Mouse (Mus musculus) G1E (cell line): ENCODE measurements around the gene Gm42674.

ENCODE experiments used
- CTCF ChIP-seq: IDR thresholded peaks from 2 replicates; pipeline ENCODE4 v1.5.1; 2012; ENCODE audit warnings: low read depth, low read length, inconsistent platforms, mixed read lengths
- GATA1 ChIP-seq: IDR thresholded peaks from 2 replicates; pipeline ENCODE4 v1.6.1; 2012; ENCODE audit warnings: borderline replicate concordance, low read length, inconsistent platforms, mixed read lengths
- GATA2 ChIP-seq: IDR thresholded peaks from 2 replicates; pipeline ENCODE4 v1.6.1; 2012; ENCODE audit warnings: low read depth, low read length, inconsistent platforms, borderline replicate concordance
- POLR2AphosphoS5 ChIP-seq: IDR thresholded peaks from 2 replicates; pipeline ENCODE4 v1.6.1; 2012; ENCODE audit warnings: low read depth, low read length, inconsistent platforms; ENCODE audit not compliant: insufficient replicate concordance
- TAL1 ChIP-seq: conservative IDR thresholded peaks from 2 replicates; pipeline ENCODE4 v1.6.1; 2012; ENCODE audit warnings: low read depth, low read length, inconsistent platforms, mixed read lengths

GRCm38 (mm10) chr3:90609102-90609501 lies 7.4 kb downstream of the Gm42674 start:
- TF ChIP-seq POLR2AphosphoS5 (no peak), CTCF (no peak), GATA1 (no peak), TAL1 (no peak), GATA2 (no peak)
